Mouse (Mus musculus) megakaryocyte, embryonic 14.5 days (primary cell): ENCODE results near the gene Olfr317. TPM values are rescaled to one million over a fixed set of nuclear protein-coding genes. Genes with fewer than 3 reads are reported as not detected.
"Not testable (repeated sequence)": the region's sequence is repeated elsewhere in the genome, so short reads cannot be mapped to it uniquely, and the experiment has no call there.

Experiments used
- H3K27me3 ChIP-seq: replicated peaks from 2 replicates; pipeline ENCODE3; 2012; ENCODE audit warnings: inconsistent platforms
- H3K36me3 ChIP-seq: replicated peaks from 2 replicates; pipeline ENCODE3; 2012; ENCODE audit warnings: low read length, inconsistent platforms, mixed read lengths
- H3K4me1 ChIP-seq: 2 replicates; pipeline ENCODE4 v1.6.1; 2012; ENCODE audit warnings: inconsistent platforms
- H3K4me3 ChIP-seq: replicated peaks from 2 replicates; pipeline ENCODE3; 2012; ENCODE audit warnings: moderate library complexity, mild to moderate bottlenecking, inconsistent platforms
- H3K9me3 ChIP-seq: 2 replicates; pipeline ENCODE4 v1.6.1; 2012; ENCODE audit warnings: inconsistent platforms
- FLI1 ChIP-seq: IDR thresholded peaks from 2 replicates; pipeline ENCODE4 v1.6.1; 2012; ENCODE audit warnings: low read length, inconsistent platforms, mixed read lengths
- GATA1 ChIP-seq: IDR thresholded peaks from 3 replicates; pipeline ENCODE4 v1.6.1; 2012; ENCODE audit warnings: mixed read lengths, low read length, inconsistent platforms, borderline replicate concordance
- polyA plus RNA-seq: library from polyadenylated mRNA; stranded (reverse); fragments of >175 nt; gene quantifications from 2 replicates; pipeline ENCODE4 v1.2.3, GENCODE M21; 2012; ENCODE audit warnings: low replicate concordance; ENCODE audit not compliant: insufficient read depth

Olfr317 gene
- not detected in 2 replicates for polyA plus RNA-seq

DNA sequence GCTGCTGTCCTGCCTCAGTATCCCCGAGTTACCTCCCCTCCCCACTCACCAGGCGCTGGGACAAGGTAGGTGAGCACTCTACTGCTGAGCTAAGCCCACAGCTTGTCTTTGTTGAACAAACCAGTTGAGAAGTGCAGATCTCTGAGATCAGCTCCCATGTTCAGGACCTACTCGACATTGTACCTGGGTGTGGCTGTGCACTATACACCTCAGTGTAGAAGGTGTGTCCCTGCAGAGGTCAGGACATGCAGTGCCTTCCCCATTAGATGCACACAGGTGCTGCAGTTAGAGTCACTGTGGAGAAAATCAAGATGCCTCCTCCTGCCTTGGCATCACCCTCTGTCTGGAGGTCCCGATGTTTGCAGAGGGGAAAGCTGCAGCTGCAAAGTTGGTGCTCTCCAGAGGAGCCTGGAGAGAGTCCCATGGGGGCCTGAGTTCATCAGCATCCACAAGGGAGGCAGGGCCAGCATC is at the start of gene Olfr317:
Olfr317 (minus strand) TSS at position 421 of the 471 bp plus-strand sequence.
- Histone ChIP-seq H3K36me3 (no peaks in the 10 kb centered on the region), H3K4me3 (no peak within 1 kb of the TSS), H3K27me3 (peaks cover 9% of the 10 kb centered on the region), H3K9me3 (no peaks in the 10 kb centered on the region), H3K4me1 (no peaks in the 10 kb centered on the region)
- TF ChIP-seq GATA1 (no peak), FLI1 (no peak)

- no peak overlapping the region for H3K4me3 ChIP-seq
- H3K27me3 ChIP-seq, result peaks cover 13% of the 10 kb centered on the region
- TF ChIP-seq FLI1 (no peak), GATA1 (no peak)
- H3K4me1 ChIP-seq, result peaks cover 5% of the 10 kb centered on the region; the same call in 1 of the 2 replicates
- no peaks in the 10 kb centered on the region for H3K9me3 ChIP-seq
- no peaks in the 10 kb centered on the region for H3K36me3 ChIP-seq
These were observed 49.3 kb upstream of the Olfr317 start for GRCm38 (mm10) chr11:58788346-58788745.

DNA sequence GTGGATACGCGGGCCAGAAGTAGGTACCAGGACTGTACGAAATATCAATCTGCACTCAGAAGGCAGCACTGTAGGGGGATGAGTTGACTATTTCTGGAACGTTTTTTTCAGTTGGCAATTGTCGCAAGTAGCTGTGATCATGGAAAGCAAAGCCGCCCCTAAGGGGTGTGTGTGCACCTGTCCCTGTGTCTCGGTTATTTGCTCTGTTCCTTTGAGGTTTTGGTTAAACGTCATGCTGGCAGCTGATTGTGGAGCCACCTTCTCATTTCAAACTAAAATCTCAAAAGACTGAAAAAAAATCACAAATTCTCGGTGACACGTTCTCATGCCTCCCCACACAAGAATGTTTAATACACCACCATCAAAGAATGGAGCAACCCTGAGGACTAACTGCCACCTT is 48.6 kb upstream of the Olfr317 start:
- Histone ChIP-seq H3K36me3 (no peaks in the 10 kb centered on the region), H3K9me3 (no peaks in the 10 kb centered on the region), H3K4me1 (peaks cover 5% of the 10 kb centered on the region; the same call in 1 of the 2 replicates), H3K27me3 (peaks cover 15% of the 10 kb centered on the region), H3K4me3 (no peak overlapping the region)
- TF ChIP-seq FLI1, result no peak

DNA sequence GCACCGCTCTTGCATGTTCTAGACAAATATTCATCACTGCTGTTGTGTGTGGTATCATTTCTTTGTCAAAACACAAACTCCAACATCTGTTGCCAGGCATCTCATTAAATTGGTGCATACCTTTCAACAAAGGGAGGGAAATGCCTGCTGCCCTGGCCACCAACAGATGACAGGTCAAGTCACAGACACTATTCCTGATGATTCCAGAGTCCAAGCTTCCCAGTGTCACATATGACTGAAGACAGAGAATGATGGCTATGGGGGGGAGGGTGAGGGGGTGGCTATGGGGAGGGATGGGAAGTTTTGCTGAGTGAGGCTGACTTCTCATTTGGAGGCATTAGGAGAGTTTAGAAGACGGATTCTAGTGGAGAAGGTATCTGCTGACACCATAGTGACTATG is 45.2 kb upstream of the Olfr317 start:
- Histone ChIP-seq H3K9me3 (no peaks in the 10 kb centered on the region), H3K27me3 (peaks cover 12% of the 10 kb centered on the region), H3K4me1 (no peaks in the 10 kb centered on the region), H3K36me3 (no peaks in the 10 kb centered on the region), H3K4me3 (no peak overlapping the region)
- TF ChIP-seq FLI1 (no peak), GATA1 (no peak)

GRCm38 (mm10) chr11:58782480-58783089 is 43.6 kb upstream of the Olfr317 start, which contains the start of gene Olfr314:
TSS of gene Olfr314 (plus strand) at chr11:58782952.
- H3K9me3 ChIP-seq, result peaks cover 7% of the 10 kb centered on the region; the same call in 1 of the 2 replicates
- peaks cover 17% of the 10 kb centered on the region for H3K27me3 ChIP-seq
- TF ChIP-seq GATA1, result no peak
- no peak for TF ChIP-seq FLI1
- H3K4me3 ChIP-seq, result no peak within 1 kb of the TSS
- H3K36me3 ChIP-seq, result no peaks in the 10 kb centered on the region
- H3K4me1 ChIP-seq, result no peaks in the 10 kb centered on the region; the same call in 1 of the 2 replicates

- no peak within 1 kb of the TSS for H3K4me3 ChIP-seq
- TF ChIP-seq GATA1, result no peak
- no peak for TF ChIP-seq FLI1
These were observed 33.9 kb upstream of the Olfr317 start, which contains the start of gene Olfr315 for GRCm38 (mm10) chr11:58772888-58773287. TSS of gene Olfr315 (plus strand) at chr11:58773188.

DNA sequence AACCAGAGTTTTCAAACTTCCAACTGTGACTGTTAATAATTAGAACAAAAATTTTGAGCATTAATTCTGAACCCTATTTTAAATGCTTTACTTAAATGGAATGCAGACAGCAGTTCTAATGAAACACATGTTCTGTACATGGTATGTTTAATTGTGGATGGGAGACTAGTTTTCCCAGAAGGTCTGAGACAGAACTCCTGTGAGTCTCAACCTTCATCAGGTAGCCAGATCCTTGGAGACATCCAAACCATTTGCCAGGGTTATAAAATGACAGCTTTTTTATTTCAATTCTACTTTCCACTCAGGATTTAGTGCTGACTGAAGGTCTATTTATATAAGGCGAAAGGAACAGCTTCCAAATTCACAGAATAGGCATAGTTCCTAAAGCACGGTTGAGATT is 13.4 kb upstream of the Olfr317 start, which contains the start of gene Olfr316:
Olfr316 (plus strand) TSS at position 301 of the 400 bp plus-strand sequence.
- no peaks in the 10 kb centered on the region for H3K4me1 ChIP-seq
- H3K27me3 ChIP-seq, result peaks cover 3% of the 10 kb centered on the region
- H3K4me3 ChIP-seq, result no peak within 1 kb of the TSS
- 0 out of 2 replicates have a peak, but pooled peaks cover 6% of the 10 kb centered on the region for H3K9me3 ChIP-seq
- H3K36me3 ChIP-seq, result no peaks in the 10 kb centered on the region
- TF ChIP-seq GATA1, result no peak
- TF ChIP-seq FLI1, result no peak

More at GRCm38 (mm10) chr11:58772888-58773287, 33.9 kb upstream of the Olfr317 start, which contains the start of gene Olfr315:
- H3K4me1 ChIP-seq, result no peaks in the 10 kb centered on the region
- H3K9me3 ChIP-seq, result peaks cover 4% of the 10 kb centered on the region; the same call in 1 of the 2 replicates
- H3K36me3 ChIP-seq, result no peaks in the 10 kb centered on the region
- peaks cover 9% of the 10 kb centered on the region for H3K27me3 ChIP-seq

- not testable (repeated sequence) for H3K36me3 ChIP-seq, H3K9me3 ChIP-seq, H3K4me1 ChIP-seq, H3K27me3 ChIP-seq, H3K4me3 ChIP-seq
These were observed 12.1 kb upstream of the Olfr317 start for GRCm38 (mm10) chr11:58751096-58751495.

GRCm38 (mm10) chr11:58733372-58733771 is 5.6 kb downstream of the Olfr317 start:
- TF ChIP-seq FLI1 (no peak), GATA1 (no peak)
- peaks cover 10% of the 10 kb centered on the region for H3K27me3 ChIP-seq
- no peak overlapping the region for H3K4me3 ChIP-seq
- H3K36me3 ChIP-seq, result no peaks in the 10 kb centered on the region
- no peaks in the 10 kb centered on the region for H3K4me1 ChIP-seq
- no peaks in the 10 kb centered on the region for H3K9me3 ChIP-seq

- H3K27me3 ChIP-seq, H3K4me1 ChIP-seq, H3K4me3 ChIP-seq, H3K36me3 ChIP-seq, H3K9me3 ChIP-seq: not testable (repeated sequence)
These were observed 10.9 kb downstream of the Olfr317 start for GRCm38 (mm10) chr11:58727896-58728650.
